Mouse (Mus musculus) stomach, postnatal 0 days (tissue): ENCODE results near the gene Pcare.

Experiments used
- CTCF ChIP-seq: IDR thresholded peaks from 2 replicates; pipeline ENCODE4 v1.5.1; 2016; ENCODE audit warnings: antibody characterized with exemption, low read depth, mild to moderate bottlenecking, moderate library complexity
- EP300 ChIP-seq: optimal IDR thresholded peaks from 2 replicates; pipeline ENCODE3; 2016; ENCODE audit warnings: antibody characterized with exemption

DNA sequence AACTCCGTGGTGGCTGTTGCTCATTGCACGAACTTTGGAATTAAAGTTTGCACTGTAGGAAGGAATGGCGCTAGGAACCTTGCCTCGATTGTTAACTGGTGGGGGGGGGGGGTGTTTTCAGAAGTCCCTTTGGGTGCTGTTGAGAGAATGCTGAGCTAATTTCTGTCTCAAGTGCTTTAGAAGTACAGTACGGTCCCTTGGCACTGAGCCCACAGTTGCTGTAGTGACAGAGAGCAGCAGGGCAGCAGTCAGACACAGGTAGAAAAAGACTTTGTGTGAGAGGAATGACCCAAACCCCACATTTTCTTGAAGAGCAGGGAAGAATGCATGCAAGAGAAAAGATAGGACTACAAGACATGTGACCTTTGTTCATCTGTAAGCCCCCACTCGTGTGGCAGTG is 40.4 kb downstream of the Pcare start:
- TF ChIP-seq EP300 (no peak), CTCF (no peak)
